Mouse (Mus musculus) B cell, adult 62 days (primary cell): ENCODE measurements around the gene Krt23. TPM values are rescaled to one million over a fixed set of nuclear protein-coding genes. Genes with fewer than 3 reads are reported as not detected.

ENCODE experiments used
- total RNA-seq: library from RNA; stranded (reverse); gene quantifications from 4 replicates; pipeline ENCODE4 v1.2.4, GENCODE M21; 2023

Gene Krt23
- not detected in 4 replicates for total RNA-seq

DNA sequence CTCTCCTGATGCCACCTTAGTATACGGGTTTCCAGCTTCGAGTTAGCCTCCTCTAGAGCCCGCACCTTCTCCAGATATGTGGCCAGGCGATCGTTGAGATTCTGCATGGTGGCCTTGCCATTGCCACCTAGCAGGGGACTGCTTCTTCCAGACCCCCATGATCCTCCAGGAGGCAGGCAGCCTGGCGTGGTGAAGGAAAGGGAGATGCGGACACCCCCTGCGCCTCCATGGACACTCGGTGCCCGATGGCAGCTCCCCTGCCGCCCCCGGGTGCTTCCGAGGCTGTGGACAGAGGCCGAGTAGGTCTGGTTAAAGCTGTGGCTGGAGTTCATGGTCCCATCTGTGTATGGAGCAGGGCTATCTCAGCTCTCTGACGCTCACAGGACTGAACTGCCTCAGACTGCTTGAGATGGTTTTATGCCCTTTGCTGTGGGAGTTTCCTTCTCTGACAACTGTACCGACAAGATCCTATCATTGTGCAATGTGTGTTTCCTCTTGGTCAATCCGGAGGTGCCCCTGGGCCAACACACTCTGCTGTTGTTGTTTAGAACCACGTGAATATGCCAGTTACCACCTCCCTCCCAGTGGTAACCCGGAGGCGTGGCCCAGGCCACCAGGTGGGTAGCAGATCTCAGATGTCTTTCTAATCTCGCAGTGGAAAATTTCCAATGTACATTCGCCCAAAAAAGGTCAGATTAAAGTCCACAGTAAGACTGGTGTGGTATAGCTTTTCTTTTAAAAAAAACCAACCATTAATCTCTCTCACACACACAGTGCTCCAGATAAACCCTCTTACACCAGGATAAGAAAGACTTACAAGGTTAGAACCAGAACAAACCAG is at the start of gene Krt23:
Krt23 (minus strand) TSS at position 405 of the 841 bp plus-strand sequence.

GRCm38 (mm10) chr11:99521288-99521860 is 28.4 kb upstream of the Krt23 start, which contains the start of gene Krt39:
TSS of gene Krt39 (minus strand) at chr11:99521338.

DNA sequence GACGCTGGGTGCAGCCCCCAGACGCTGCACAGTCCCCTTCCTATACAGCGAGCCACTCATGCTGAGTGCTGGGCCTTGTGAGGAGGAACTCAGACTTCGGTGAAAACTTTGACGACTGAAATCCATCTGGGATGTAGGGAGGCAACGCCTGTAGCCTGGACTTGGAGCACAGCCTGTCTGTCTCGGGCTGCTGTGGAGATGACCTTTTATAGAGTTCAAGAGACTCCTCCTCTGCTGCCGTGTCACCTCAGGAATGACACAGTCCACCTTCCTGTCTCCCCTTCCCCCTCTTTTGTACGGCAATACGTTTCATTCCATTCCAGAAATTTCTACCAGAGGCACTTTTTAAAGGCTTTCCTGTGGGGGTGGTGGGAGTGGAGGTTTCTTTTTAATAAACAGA is 55.0 kb downstream of the Krt23 start, which contains the start of gene Krt20:
Krt20 (minus strand) TSS at position 179 of the 400 bp plus-strand sequence.

Other genes with a start within 250 kb of the Krt23 start
- gene Krt222, start 249.1 kb downstream of the Krt23 start, total RNA-seq, result 0.60 to 2.4 TPM (median 1.8 TPM) in 4 replicates
- not detected in 4 replicates for gene Krt24, start 207.9 kb downstream of the Krt23 start, total RNA-seq
- gene Krt25, start 170.2 kb downstream of the Krt23 start, total RNA-seq, result not detected in 4 replicates
- not detected in 4 replicates for gene Krt26, start 155.2 kb downstream of the Krt23 start, total RNA-seq
- not detected in 4 replicates for gene Krt27, start 142.0 kb downstream of the Krt23 start, total RNA-seq
- gene Krt28, start 118.2 kb downstream of the Krt23 start, total RNA-seq, result not detected in 4 replicates
- 2.1 to 3.6 TPM (median 2.4 TPM) in 4 replicates for gene Krt10, start 103.8 kb downstream of the Krt23 start, total RNA-seq
- not detected in 4 replicates for gene Krt12, start 70.9 kb downstream of the Krt23 start, total RNA-seq
- gene Krt20, start 55.0 kb downstream of the Krt23 start, total RNA-seq, result not detected in 4 replicates
- gene Krt39, start 28.2 kb upstream of the Krt23 start, total RNA-seq, result not detected in 4 replicates
- not detected in 4 replicates for gene Krt40, start 50.0 kb upstream of the Krt23 start, total RNA-seq
- gene Krtap3-3, start 57.7 kb upstream of the Krt23 start, total RNA-seq, result not detected in 4 replicates
- not detected in 4 replicates for gene Krtap3-2, start 63.7 kb upstream of the Krt23 start, total RNA-seq
- gene Gm11939, start 66.3 kb upstream of the Krt23 start, total RNA-seq, result not detected in 4 replicates
- not detected in 4 replicates for gene Krtap3-1, start 73.5 kb upstream of the Krt23 start, total RNA-seq
- gene Krtap1-5, start 87.9 kb upstream of the Krt23 start, total RNA-seq, result not detected in 4 replicates
- gene Krtap1-4, start 90.5 kb upstream of the Krt23 start, total RNA-seq, result not detected in 4 replicates
- gene Krtap1-3, start 98.2 kb upstream of the Krt23 start, total RNA-seq, result not detected in 4 replicates
- not detected in 4 replicates for gene Krtap9-3, start 105.0 kb upstream of the Krt23 start, total RNA-seq
- not detected in 4 replicates for gene Gm11938, start 110.2 kb upstream of the Krt23 start, total RNA-seq
- not detected in 4 replicates for gene Gm11937, start 117.1 kb upstream of the Krt23 start, total RNA-seq
- gene Krtap2-4, start 121.7 kb upstream of the Krt23 start, total RNA-seq, result not detected in 4 replicates
- gene Gm11562, start 127.3 kb upstream of the Krt23 start, total RNA-seq, result not detected in 4 replicates
- not detected in 4 replicates for gene Krtap4-1, start 135.1 kb upstream of the Krt23 start, total RNA-seq
- not detected in 4 replicates for gene Krtap4-2, start 141.9 kb upstream of the Krt23 start, total RNA-seq
- not detected in 4 replicates for gene Krtap4-7, start 151.0 kb upstream of the Krt23 start, total RNA-seq
- not detected in 4 replicates for gene Gm11555, start 157.1 kb upstream of the Krt23 start, total RNA-seq
- not detected in 4 replicates for gene Gm11563, start 165.8 kb upstream of the Krt23 start, total RNA-seq
- not detected in 4 replicates for gene Krtap4-6, start 172.8 kb upstream of the Krt23 start, total RNA-seq
- not detected in 4 replicates for gene Gm14190, start 197.6 kb upstream of the Krt23 start, total RNA-seq
- not detected in 4 replicates for gene Gm14180, start 241.2 kb upstream of the Krt23 start, total RNA-seq